Mouse (Mus musculus): ENCODE measurements around the gene Ntf3.

DNA sequence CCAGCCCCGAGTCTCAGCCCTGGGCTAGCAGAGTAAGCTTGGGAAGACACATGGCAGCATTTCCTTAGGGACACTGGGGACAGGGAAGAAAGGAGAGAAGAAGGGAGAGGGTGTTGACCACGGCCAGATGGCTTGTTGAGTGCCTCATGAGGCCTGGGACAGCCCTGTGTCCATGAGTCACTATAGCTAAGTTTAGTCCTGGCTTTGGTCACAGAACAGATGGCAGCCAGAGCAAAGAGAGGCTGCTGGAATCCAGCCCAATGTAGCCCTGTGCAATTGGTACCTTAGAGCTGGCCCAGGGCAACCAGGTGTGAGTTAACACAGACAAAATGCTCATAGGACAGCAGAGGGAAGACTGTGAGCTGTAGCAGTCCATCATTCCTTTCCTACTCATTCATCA, 33.2 kb upstream of the Ntf3 start:
- TF ChIP-seq TCF12 (IDR thresholded peaks at IDR 0.05; ENCODE audit: insufficient read depth, poor library complexity, severe bottlenecking) (no peak), USF1 (IDR thresholded peaks at IDR 0.05; ENCODE audit: low read depth) (no peak), MYOG (IDR thresholded peaks at IDR 0.05; ENCODE audit: control insufficient read depth in 1 of 3, insufficient read depth in 1 of 3, insufficient read length in 2 of 3, low read depth in 2 of 3) (no peak), POLR2A (IDR thresholded peaks at IDR 0.05; ENCODE audit: insufficient read length, low read depth) (no peak), TCF3 (IDR thresholded peaks at IDR 0.05; ENCODE audit: insufficient read length, low read depth) (no peak), MAX (IDR thresholded peaks at IDR 0.05; ENCODE audit: low read depth) (no peak), E2F4 (IDR thresholded peaks at IDR 0.05; ENCODE audit: insufficient read depth) (no peak), POLR2AphosphoS2 (IDR thresholded peaks at IDR 0.05; ENCODE audit: insufficient read length, low read depth) (no peak), MYOD1 (IDR thresholded peaks at IDR 0.05; ENCODE audit: control insufficient read depth in 1 of 3, insufficient read length in 2 of 3, low read depth in 2 of 3) (peak in 1 of 3 experiments; percentile 49)

Measured in myocyte (in vitro differentiated cells).